Mouse (Mus musculus) bone marrow macrophage, adult 2 months (primary cell): ENCODE measurements around the gene Igfbp7. TPM values are rescaled to one million over a fixed set of nuclear protein-coding genes. Genes with fewer than 3 reads are reported as not detected.

Source experiments
- H3K27ac ChIP-seq: 2 replicates; pipeline ENCODE4 v1.5.1; 2012; ENCODE audit warnings: low read depth, low read length; ENCODE audit not compliant: insufficient read depth
- H3K4me1 ChIP-seq: 2 replicates; pipeline ENCODE4 v1.6.1; 2012; ENCODE audit warnings: low read length; ENCODE audit not compliant: control insufficient read depth, insufficient read depth
- H3K4me3 ChIP-seq: 2 replicates; pipeline ENCODE4 v1.5.1; 2012; ENCODE audit warnings: mild to moderate bottlenecking, low read length, moderate library complexity; ENCODE audit not compliant: insufficient read depth
- CTCF ChIP-seq: IDR thresholded peaks from 2 replicates; pipeline ENCODE4 v1.5.1; 2012; ENCODE audit warnings: low read depth, mild to moderate bottlenecking, low read length, moderate library complexity
- POLR2A ChIP-seq: IDR thresholded peaks from 2 replicates; pipeline ENCODE4 v1.6.1; 2012; ENCODE audit warnings: mild to moderate bottlenecking, low read depth, low read length, borderline replicate concordance
- polyA plus RNA-seq: library from polyadenylated mRNA; stranded (reverse); fragments of >200 nt; gene quantifications from 2 replicates; pipeline ENCODE4 v1.2.4, GENCODE M21; 2012; ENCODE audit not compliant: missing spikeins, insufficient read depth, insufficient read length

Gene Igfbp7
- polyA plus RNA-seq, 1 experiment = 6.6 TPM

- H3K4me3 ChIP-seq = no peak overlapping the region
- no peak for TF ChIP-seq POLR2A
- TF ChIP-seq CTCF = no peak
- H3K27ac ChIP-seq = no peak overlapping the region
These were observed 689 bp upstream of the Igfbp7 start for GRCm38 (mm10) chr5:77408530-77408929.

GRCm38 (mm10) chr5:77406371-77406871 is 1.4 kb downstream of the Igfbp7 start:
- no peak overlapping the region for H3K4me3 ChIP-seq
- no peaks in the 10 kb centered on the region; the same call in 1 of the 2 replicates for H3K4me1 ChIP-seq
- TF ChIP-seq POLR2A = no peak
- TF ChIP-seq CTCF = no peak
- no peak overlapping the region for H3K27ac ChIP-seq

More at GRCm38 (mm10) chr5:77408530-77408929, 689 bp upstream of the Igfbp7 start:
- H3K4me1 ChIP-seq = no peaks in the 10 kb centered on the region; the same call in 1 of the 2 replicates

GRCm38 (mm10) chr5:77405455-77406057 is 2.3 kb downstream of the Igfbp7 start:
- no peaks in the 10 kb centered on the region; the same call in 1 of the 2 replicates for H3K4me1 ChIP-seq
- H3K4me3 ChIP-seq = no peak overlapping the region
- H3K27ac ChIP-seq = no peak overlapping the region
- no peak for TF ChIP-seq POLR2A
- TF ChIP-seq CTCF = no peak

GRCm38 (mm10) chr5:77404941-77405340 is 2.9 kb downstream of the Igfbp7 start:
- Histone ChIP-seq H3K4me3 (no peak overlapping the region), H3K27ac (no peak overlapping the region)
- no peak for TF ChIP-seq POLR2A
- no peak for TF ChIP-seq CTCF

GRCm38 (mm10) chr5:77402901-77403300 is 4.9 kb downstream of the Igfbp7 start:
- Histone ChIP-seq H3K27ac (no peak overlapping the region), H3K4me1 (no peaks in the 10 kb centered on the region), H3K4me3 (no peak overlapping the region)
- TF ChIP-seq POLR2A = no peak

More at GRCm38 (mm10) chr5:77404941-77405340, 2.9 kb downstream of the Igfbp7 start:
- no peaks in the 10 kb centered on the region; the same call in 1 of the 2 replicates for H3K4me1 ChIP-seq

GRCm38 (mm10) chr5:77402137-77402536 is 5.7 kb downstream of the Igfbp7 start:
- TF ChIP-seq POLR2A (no peak), CTCF (no peak)
- Histone ChIP-seq H3K27ac (no peak overlapping the region), H3K4me3 (no peak overlapping the region), H3K4me1 (no peaks in the 10 kb centered on the region)

GRCm38 (mm10) chr5:77400823-77401222 is 7.0 kb downstream of the Igfbp7 start:
- Histone ChIP-seq H3K4me1 (no peaks in the 10 kb centered on the region), H3K4me3 (no peak overlapping the region), H3K27ac (no peak overlapping the region)
- no peak for TF ChIP-seq POLR2A
- TF ChIP-seq CTCF = no peak

- TF ChIP-seq POLR2A (no peak), CTCF (no peak)
- Histone ChIP-seq H3K27ac (no peak overlapping the region), H3K4me1 (no peaks in the 10 kb centered on the region), H3K4me3 (no peak overlapping the region)
These were observed 7.7 kb downstream of the Igfbp7 start for GRCm38 (mm10) chr5:77400151-77400550.

GRCm38 (mm10) chr5:77399076-77399475 is 8.8 kb downstream of the Igfbp7 start:
- Histone ChIP-seq H3K27ac (no peak overlapping the region), H3K4me3 (no peak overlapping the region), H3K4me1 (no peaks in the 10 kb centered on the region)
- TF ChIP-seq POLR2A (no peak), CTCF (no peak)

- no peak overlapping the region for H3K27ac ChIP-seq
- TF ChIP-seq POLR2A = no peak
- TF ChIP-seq CTCF = no peak
- H3K4me1 ChIP-seq = no peaks in the 10 kb centered on the region
- H3K4me3 ChIP-seq = no peak overlapping the region
These were observed 9.4 kb downstream of the Igfbp7 start for GRCm38 (mm10) chr5:77398285-77399057.
